Mouse (Mus musculus) testis, adult 2 months (tissue): Measurements from ENCODE around the gene Kcna6. TPM values are rescaled to one million over a fixed set of nuclear protein-coding genes. Genes with fewer than 3 reads are reported as not detected.
A peak's percentile ranks its signal among the peaks of the same experiment; 100 is the strongest.

Experiments used
- H3K27ac ChIP-seq: fragments of 200-500 bp; 2 replicates; pipeline ENCODE4 v1.5.1; 2012; ENCODE audit warnings: low read depth, low read length; ENCODE audit not compliant: control insufficient read depth, insufficient read depth
- H3K27me3 ChIP-seq: fragments of 200-500 bp; 2 replicates; pipeline ENCODE4 v1.6.1; 2012; ENCODE audit warnings: mild to moderate bottlenecking, low read length, moderate library complexity; ENCODE audit not compliant: control insufficient read depth, insufficient read depth
- H3K36me3 ChIP-seq: fragments of 200-500 bp; 2 replicates; pipeline ENCODE4 v1.6.1; 2012; ENCODE audit warnings: mild to moderate bottlenecking, low read length; ENCODE audit not compliant: control insufficient read depth, insufficient read depth
- H3K4me1 ChIP-seq: fragments of 200-500 bp; 2 replicates; pipeline ENCODE4 v1.6.1; 2012; ENCODE audit warnings: low read length; ENCODE audit not compliant: control insufficient read depth, insufficient read depth
- H3K4me3 ChIP-seq: fragments of 200-500 bp; 2 replicates; pipeline ENCODE4 v1.5.1; 2012; ENCODE audit warnings: low read depth, mild to moderate bottlenecking, low read length, moderate library complexity, mixed read lengths; ENCODE audit not compliant: control insufficient read depth
- CTCF ChIP-seq: fragments of 200-500 bp; IDR thresholded peaks from 2 replicates; pipeline ENCODE4 v1.5.1; 2012; ENCODE audit warnings: low read depth, mild to moderate bottlenecking, inconsistent platforms, low read length, moderate library complexity; ENCODE audit not compliant: control insufficient read depth, insufficient read depth, insufficient replicate concordance
- POLR2A ChIP-seq: fragments of 200-500 bp; IDR thresholded peaks from 2 replicates; pipeline ENCODE4 v1.6.1; 2012; ENCODE audit warnings: low read depth, mild to moderate bottlenecking, inconsistent platforms, low read length, moderate library complexity; ENCODE audit not compliant: control insufficient read depth
- polyA plus RNA-seq: library from polyadenylated mRNA; depleted of rRNA; stranded (reverse); fragments of >200 nt; gene quantifications from 2 replicates; pipeline ENCODE4 v1.2.3, GENCODE M21; 2012; rRNA removed

The Kcna6 gene
- polyA plus RNA-seq, 1 experiment: 0.25 TPM

DNA sequence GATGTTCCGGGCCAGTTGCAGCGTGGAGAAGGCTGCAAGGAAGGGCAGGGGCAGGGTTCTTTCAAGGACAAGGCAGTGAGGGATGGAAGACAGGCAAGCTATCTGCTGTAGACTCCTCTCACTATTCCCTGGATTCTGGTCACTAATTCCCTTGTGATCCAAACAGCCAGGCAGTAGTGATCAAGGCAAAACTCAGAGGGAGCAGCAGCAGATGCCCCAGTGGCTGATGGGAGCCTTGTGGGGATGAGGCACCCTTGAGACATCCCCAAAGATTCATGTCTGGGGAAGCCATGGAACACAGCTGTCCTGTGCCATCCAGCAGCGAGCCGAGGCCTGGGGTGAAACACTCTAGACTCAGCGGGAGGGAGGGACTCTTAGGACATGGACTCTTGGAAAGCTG, 40.5 kb downstream of the Kcna6 start:
- H3K36me3 ChIP-seq: no peaks in the 10 kb centered on the region
- TF ChIP-seq POLR2A (no peak), CTCF (no peak)
- no peak overlapping the region for H3K27ac ChIP-seq
- H3K27me3 ChIP-seq: no peaks in the 10 kb centered on the region
- H3K4me3 ChIP-seq: no peak overlapping the region
- no peaks in the 10 kb centered on the region; the same call in 1 of the 2 replicates for H3K4me1 ChIP-seq

DNA sequence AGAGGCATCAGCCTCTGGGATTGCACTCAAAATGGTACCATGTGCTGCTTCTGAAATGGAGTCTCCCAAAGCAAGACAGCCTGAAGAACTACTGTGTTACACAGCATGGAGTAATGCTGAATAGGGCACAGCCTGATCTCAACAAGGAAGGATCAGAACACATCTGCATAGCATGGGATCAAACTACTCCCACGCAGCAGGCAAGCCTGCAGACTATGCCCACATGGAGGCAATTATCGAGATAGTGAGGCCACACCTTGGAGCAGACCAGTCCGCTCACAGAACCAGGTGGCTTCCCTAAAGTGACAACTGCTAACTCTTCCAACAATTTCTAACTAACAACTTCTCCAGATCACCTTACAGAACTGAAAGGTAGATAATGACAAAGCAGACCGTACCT, 53.4 kb downstream of the Kcna6 start:
- Histone ChIP-seq H3K36me3 (no peaks in the 10 kb centered on the region), H3K27me3 (no peaks in the 10 kb centered on the region), H3K4me3 (no peak overlapping the region), H3K4me1 (peaks cover 5% of the 10 kb centered on the region; the same call in 1 of the 2 replicates), H3K27ac (no peak overlapping the region)
- no peak for TF ChIP-seq CTCF
- TF ChIP-seq POLR2A: no peak

DNA sequence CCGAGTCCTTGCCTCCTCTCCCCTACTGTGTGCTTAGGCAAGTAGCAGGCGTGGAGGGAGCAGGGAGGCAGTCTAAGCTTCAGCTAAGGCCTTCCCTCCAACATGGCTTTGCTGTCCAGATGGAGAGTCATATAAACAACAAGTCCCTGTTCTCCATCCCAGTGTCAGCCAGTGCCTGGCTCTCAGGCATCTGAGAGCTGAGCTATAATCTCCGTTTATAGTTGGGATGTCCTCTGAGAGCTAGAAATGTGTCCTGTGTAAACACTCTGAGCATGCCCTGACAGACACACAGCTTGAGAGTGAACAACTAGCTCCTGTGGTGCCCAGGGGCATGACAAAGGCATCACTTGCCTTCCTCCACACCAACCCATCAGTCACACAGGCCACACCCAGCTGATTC, 55.3 kb downstream of the Kcna6 start:
- TF ChIP-seq CTCF (no peak), POLR2A (no peak)
- H3K4me3 ChIP-seq: no peak overlapping the region
- H3K27ac ChIP-seq: peak overlapping the region; percentile 40
- H3K27me3 ChIP-seq: no peaks in the 10 kb centered on the region
- H3K36me3 ChIP-seq: no peaks in the 10 kb centered on the region
- peaks cover 5% of the 10 kb centered on the region; the same call in 1 of the 2 replicates for H3K4me1 ChIP-seq

DNA sequence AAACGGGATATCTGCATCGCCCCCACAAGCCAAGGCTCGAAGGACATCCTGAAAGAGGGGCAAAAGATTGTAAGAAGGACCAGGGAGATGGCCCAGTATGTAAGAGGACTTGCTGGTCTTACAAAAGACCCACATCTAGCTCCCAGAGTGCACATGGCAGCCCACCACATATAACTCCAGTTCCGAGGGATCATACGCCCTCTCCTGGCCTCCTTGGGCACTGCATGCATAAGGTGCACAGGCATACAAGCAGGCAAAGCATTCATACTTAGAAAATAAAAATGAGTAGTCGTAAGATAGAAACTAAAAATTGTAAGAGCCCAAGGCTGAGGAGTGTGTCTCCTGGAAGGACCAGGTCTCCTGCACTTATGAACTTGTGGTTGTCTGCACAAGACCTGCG, 61.5 kb downstream of the Kcna6 start:
- Histone ChIP-seq H3K27me3 (no peaks in the 10 kb centered on the region), H3K4me3 (no peak overlapping the region), H3K4me1 (no peaks in the 10 kb centered on the region), H3K36me3 (no peaks in the 10 kb centered on the region), H3K27ac (no peak overlapping the region)
- TF ChIP-seq CTCF: peak; percentile 78; the same call in 1 of the 2 replicates
- no peak for TF ChIP-seq POLR2A

DNA sequence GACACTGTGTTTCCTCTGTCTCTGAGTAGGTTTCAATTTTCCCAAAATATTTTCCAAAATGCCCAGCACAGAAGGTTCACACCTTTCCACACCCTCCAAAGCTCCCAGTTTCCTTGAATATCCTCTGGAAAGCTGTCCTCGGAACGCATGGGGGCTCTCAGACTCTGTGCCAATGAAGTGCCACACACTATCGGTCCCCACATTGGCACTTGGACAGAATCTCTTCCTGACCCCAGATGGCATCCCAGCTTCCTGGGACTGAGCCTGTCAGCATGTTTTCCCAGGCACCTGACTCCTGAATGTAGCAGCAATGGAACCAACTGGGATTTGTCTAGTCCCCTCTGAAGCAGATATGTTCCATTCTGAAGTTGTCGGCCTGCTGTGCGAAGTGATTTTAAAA, 73.5 kb downstream of the Kcna6 start:
- no peak overlapping the region for H3K4me3 ChIP-seq
- H3K4me1 ChIP-seq: no peaks in the 10 kb centered on the region
- no peaks in the 10 kb centered on the region for H3K27me3 ChIP-seq
- H3K36me3 ChIP-seq: no peaks in the 10 kb centered on the region
- no peak overlapping the region for H3K27ac ChIP-seq
- TF ChIP-seq CTCF (no peak), POLR2A (no peak)

DNA sequence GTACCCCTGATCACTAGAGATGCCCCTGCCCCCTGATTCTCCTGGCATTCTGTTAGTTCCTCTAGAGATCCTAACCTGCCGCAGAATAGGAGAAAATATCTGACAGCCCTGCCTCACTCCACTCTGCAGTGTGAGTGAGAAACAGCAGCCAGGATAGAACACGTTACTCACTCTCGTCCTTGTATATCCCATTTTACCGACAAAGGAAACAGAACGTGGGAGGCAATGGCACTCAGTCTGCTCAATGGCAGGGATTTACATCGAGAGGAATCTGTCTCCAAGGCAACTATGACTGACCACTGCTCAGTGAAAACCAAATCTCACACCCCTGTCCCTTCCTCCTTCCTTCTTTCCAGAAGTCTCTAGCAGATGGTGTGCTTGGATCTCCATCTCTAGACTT, 74.4 kb downstream of the Kcna6 start:
- no peaks in the 10 kb centered on the region for H3K36me3 ChIP-seq
- H3K4me1 ChIP-seq: no peaks in the 10 kb centered on the region
- no peak for TF ChIP-seq POLR2A
- no peak for TF ChIP-seq CTCF
- H3K4me3 ChIP-seq: no peak overlapping the region
- no peak overlapping the region for H3K27ac ChIP-seq
- no peaks in the 10 kb centered on the region for H3K27me3 ChIP-seq

DNA sequence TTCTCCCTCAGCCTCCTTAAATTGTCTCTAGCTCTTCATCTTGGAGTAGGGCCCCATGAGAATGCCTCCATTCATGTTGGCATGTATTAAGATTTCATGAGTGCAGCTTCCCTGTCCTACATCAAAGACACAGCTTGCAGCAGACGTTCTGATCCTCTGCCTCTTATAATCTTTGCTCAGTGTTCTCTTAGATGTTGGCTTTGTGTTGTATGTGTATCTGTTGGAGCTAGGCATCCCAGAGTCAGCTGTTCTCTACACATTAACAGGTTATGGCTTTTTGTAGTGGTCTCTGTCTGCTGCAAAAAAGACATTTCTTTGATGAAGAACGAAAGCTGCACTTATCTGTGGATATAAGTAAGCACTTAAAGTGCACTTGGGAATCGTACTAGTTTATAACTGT, 75.9 kb downstream of the Kcna6 start:
- Histone ChIP-seq H3K27me3 (no peaks in the 10 kb centered on the region), H3K36me3 (no peaks in the 10 kb centered on the region), H3K4me3 (no peak overlapping the region), H3K27ac (no peak overlapping the region), H3K4me1 (no peaks in the 10 kb centered on the region)
- TF ChIP-seq POLR2A (no peak), CTCF (no peak)

Other genes starting within 250 kb of the Kcna6 start
- gene Kcna5, start 205.3 kb downstream of the Kcna6 start, polyA plus RNA-seq: 0.12 and 0.22 TPM in 2 replicates
- gene Kcna1, start 94.3 kb downstream of the Kcna6 start, polyA plus RNA-seq: 0.19 and 0.22 TPM in 2 replicates
- gene Ndufa9, start 108.5 kb upstream of the Kcna6 start, polyA plus RNA-seq: 104 and 110 TPM in 2 replicates
- 426 and 443 TPM in 2 replicates for gene Akap3, start 112.4 kb upstream of the Kcna6 start, polyA plus RNA-seq
- gene Dyrk4, start 181.2 kb upstream of the Kcna6 start, polyA plus RNA-seq: 16.8 and 19.7 TPM in 2 replicates
- 15.9 and 16.0 TPM in 2 replicates for gene Rad51ap1, start 198.9 kb upstream of the Kcna6 start, polyA plus RNA-seq
- 1.8 and 3.4 TPM in 2 replicates for gene D6Wsu163e, start 199.3 kb upstream of the Kcna6 start, polyA plus RNA-seq